Mouse (Mus musculus): ENCODE measurements at regions not wholly inside any gene's neighbourhood (a gene's known extent, or its start where the extent isn't known, plus 50 kb on each side); places are given as distances from the start of the nearest gene placed in this dataset.

DNA sequence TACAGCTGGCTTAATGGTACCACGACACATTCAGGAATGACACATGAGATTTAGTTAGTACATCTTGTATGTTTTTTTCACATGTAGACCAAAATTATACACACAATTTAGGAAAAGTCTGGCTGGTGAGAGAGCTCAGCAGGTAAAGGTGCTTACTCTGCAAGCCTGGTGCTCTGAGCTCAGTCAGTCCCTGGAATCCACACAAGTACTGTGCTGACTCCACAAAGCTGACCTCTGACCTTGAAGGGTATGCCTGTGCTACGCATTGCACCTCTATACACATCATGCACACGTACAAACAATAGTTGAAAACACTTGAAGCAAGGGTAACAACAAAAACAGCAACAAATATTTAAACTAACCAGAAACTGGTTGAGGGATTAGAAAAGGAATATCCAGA is 96.5 kb downstream of the Foxb1 start:
- no peak for DNase-seq (ENCODE audit: low spot score in 2 of 2)

DNA sequence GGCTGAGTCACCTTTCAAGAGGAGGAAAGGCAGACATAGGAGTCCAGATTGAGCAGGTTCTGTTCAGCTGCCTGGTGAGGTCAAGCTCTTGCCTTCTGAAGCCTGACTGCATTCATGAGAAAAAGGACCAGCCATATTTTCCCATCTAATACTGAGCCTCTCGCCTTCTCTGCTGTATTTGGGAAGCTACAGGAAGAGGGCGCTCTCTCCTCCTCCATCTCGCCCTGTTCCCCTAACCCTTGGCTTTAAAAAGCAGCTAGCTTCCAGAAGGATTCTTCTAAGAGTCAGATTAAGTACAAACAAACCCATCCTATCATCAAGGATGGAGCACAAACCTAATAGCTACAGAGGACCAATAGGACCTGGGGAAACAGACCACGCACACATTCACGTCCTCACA is 98.3 kb downstream of the Foxb1 start:
- DNase-seq (ENCODE audit: low spot score in 2 of 2): peak in 1 of 2 experiments; percentile 18

DNA sequence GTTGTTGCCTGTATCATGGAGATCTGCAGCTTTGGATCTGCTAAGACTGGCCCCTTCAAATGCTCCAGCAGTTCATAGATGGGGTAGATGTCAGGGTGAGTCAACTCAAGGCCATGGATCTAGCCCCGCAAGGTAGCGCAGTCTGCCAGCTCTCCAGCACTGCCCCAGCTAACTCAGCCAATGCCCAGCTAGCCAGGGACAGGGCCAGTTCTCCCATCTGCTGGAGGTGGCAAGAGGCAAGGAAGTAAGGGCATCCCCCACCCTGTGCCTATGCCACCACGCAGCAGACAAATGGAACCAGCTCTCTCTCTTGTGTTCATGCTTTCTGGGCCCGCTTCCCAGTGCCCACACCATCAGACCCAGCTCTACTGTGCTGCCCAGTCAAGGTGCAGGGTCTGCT is 102.5 kb downstream of the Foxb1 start:
- no peak for DNase-seq (ENCODE audit: low spot score in 2 of 2)

DNA sequence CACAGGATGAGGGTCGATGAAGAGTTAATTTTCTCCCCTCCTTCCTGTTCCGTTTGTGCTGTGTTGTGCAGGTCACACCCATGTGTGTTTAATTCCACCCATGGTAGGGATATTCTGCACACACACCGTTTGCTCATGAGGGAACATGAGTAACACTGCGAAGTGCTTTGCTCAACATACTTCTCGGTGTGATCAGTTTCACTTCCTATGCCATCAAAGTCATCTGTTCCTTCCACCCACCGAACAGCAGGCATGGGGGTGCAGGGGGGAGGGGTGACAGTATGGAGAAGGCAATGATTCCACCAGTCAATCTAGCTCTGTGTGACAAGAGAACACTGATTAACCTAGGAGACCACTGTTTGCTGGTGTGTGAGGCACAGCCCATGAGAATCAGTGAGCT is 104.7 kb downstream of the Foxb1 start:
- DNase-seq (ENCODE audit: low spot score in 2 of 2): peak; percentile 23 to 28

DNA sequence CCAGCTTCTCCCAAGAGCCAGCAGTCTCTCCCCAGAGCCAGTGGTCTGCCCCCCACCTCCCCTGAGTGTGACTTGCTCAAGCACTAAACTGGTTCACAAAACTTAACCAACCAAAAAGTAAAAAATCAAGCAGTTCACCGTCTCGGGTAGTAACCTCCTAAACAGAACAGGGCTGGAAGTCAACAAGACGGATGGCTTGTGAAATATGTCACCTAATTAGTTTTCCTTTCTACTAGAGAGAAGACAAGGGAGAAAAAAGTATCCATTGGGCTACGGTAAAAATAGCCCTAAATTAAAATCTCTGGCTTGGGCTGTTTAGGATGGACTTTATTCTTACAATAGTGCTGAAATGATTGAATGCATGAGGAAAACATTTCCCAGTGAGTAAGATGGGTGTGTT is 108.6 kb downstream of the Foxb1 start:
- no peak for DNase-seq (ENCODE audit: low spot score in 2 of 2)

DNA sequence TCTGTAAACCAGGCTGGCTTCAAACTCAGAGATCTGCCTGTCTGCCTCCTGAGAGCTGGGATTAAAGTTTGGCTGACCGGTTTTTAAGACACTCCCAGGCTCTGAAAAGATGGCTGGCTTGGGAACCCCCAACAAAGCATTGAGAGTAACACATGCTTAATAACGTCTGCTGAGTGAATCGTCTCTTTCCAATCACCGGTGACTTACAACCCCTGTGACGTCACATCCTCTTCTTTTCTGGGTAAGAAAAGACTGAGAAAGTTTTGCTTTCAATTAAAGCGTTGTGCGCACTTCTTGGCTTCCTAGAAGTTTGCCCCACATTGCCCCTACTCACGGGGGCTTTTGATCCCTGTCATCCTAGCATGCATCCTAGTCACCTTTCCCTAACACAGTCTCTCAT is 109.1 kb downstream of the Foxb1 start:
- DNase-seq (ENCODE audit: low spot score in 2 of 2): no peak

DNA sequence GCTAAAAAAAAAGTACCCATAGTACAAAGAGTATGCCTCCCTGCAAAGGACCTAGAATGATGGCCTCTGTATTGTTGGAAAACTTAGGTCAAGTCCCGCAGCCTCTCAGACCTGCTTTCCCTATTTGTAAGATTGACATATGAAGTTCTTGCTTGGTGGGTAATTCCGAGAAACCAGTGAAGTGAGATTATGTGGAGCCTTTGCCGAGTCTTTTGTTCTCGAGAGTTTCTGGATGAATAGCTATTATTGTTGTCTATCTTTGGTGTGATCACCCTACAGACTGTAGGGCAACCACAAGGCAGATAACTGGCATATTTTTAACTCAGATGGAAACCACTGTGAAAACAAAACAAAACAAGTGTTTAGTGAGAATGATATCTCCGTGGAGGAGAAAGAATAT is 118.1 kb downstream of the Foxb1 start:
- DNase-seq (ENCODE audit: low spot score in 2 of 2): no peak

DNA sequence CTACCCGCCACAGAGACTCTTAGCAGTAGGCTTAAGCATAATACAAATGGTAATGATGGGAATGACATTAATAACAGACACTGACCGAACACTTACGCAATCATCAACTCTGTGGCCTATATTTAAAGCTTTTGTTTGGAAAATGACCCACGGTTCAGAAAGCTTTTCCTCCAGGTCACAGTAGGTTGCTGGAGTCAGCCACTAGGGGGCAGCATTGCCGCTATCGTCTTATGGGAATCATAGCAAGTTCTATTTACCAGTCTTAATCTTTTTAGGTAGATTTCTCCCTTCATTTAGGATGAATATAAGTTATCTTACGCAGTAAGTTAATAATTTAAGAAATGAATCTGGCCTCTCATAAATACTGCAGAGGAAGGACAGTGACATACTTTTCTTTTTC is 137.4 kb downstream of the Foxb1 start:
- DNase-seq (ENCODE audit: low spot score in 2 of 2): peak; percentile 70 to 75

DNA sequence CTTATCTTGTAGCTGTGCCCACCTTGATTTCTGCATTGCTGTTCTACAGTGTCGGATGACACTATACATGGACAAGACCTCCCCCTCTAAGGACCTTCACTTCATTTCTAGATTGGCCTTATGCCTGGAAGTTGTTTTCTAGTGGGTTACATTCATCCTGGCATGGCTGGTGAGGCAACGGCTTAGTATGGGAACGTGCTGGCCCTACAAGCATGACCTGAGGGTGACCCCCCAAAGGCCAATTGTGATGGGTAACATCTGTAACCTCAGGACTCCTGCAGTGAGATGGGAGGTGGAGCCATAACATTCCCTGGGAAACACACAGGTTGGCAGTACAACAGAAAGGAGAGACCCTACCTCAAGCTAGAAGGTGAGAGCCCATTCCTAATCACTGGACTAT is 139.7 kb downstream of the Foxb1 start:
- DNase-seq (ENCODE audit: low spot score in 2 of 2): no peak

DNA sequence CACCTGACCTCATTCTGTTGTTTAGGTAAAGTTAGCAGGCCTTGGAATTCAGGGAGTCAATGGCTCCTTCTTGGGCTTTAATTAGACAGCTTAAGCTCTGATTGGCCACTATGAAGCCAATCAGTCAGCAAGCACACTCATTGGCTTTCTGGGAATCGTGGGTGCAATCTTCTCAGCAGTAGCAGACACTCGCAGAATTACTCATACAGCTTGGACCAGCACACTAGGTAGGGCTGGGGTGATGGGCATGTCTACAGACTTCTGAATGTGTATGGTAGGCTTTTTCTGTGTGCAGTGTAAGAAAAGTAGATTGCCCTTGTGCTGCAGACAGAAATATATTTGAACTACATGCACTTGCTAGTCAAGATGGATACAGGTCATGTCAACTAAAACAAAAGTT is 143.4 kb downstream of the Foxb1 start:
- DNase-seq (ENCODE audit: low spot score in 2 of 2): no peak

DNA sequence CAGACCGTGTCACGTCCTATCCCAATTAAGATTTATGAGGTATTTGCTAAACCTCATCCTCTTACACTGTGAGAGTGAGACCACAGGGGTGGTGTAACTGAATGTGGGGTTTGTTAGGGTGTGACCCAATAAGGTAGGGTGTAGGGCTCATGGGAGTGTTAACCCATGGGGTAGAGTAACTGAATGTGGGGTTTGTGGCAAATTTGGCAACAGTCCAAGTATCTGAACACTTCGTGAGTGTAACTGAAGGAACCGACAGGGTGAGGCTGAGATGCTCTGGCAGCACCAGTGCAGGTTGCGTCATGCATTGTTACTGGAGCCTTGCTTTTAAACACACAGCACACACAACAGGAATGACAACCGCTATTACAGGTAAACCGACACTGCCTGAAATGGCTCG is 144.1 kb downstream of the Anxa2 start:
- DNase-seq (ENCODE audit: low spot score in 2 of 2): no peak

DNA sequence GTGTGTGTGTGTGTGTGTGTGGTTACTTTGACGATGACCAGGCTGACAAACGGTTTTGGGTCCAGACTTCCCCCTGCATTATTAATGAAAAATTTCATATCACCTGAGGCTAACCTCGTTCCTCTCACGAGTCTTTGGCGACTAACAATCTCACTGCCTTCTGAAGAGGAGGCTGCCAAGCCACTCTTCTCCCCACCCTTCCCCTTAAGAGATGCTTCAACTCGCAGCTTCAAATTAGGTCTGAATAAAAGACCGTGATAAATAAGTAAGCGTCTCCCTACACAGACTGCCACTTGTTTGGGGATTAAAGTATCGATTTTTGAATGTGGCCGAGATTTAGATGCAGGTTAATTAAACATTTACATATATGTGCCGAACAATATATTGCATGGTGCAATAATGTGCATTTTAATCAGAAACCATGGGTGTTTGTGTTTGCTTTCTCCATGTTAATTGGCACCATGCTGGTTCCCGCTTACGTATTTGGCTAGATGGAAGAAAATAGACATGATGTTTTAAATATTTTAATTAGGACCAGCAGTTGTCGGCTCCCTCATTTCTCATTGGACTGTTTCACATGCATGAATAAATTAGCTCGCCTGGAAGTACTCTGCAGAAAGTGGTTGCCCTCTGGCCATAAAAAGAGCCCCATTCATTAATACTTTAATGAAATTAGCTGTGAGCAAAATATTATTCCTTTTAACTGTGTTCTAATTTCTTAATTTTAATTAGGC is 139.1 kb downstream of the Anxa2 start:
- no peak for DNase-seq (ENCODE audit: low spot score in 2 of 2)

DNA sequence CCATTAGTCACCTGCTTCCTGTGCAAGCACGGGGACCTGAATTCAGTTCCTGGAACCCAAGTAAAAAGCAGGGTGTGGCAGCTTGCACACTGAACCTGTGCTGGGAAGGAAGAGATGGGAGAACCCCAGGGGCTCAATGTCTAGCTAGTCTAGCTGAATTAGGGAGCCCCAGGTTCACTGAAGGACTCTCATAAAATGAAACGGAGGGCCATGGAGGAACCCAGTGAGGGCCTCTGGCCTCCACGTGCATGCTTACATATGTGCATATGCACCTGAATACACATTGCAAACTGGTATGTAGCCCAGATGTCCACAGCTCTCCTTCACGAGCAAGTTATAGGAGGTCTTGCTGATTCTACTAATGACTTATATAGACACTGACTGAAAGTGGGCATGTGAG is 135.4 kb downstream of the Anxa2 start:
- DNase-seq (ENCODE audit: low spot score in 2 of 2): no peak

DNA sequence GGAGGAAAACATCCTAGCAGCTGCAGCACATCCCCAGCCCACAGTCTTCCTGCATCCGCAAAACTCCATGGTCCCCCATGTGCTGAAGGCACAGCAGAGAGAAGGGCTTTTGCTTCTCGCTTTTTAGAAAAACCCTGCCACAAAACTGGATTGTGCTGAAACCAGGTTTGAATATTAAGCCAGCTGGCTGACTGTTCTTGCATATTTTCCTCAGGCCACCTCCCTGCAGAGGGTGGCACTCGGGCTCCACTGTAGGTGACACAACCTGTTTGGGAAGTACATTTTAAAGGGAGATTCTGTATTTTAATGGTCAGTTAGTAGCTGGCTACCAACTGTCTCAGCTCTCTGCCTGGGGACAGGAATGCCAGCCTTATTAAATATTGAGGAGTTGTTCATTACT is 133.7 kb downstream of the Anxa2 start:
- no peak for DNase-seq (ENCODE audit: low spot score in 2 of 2)

DNA sequence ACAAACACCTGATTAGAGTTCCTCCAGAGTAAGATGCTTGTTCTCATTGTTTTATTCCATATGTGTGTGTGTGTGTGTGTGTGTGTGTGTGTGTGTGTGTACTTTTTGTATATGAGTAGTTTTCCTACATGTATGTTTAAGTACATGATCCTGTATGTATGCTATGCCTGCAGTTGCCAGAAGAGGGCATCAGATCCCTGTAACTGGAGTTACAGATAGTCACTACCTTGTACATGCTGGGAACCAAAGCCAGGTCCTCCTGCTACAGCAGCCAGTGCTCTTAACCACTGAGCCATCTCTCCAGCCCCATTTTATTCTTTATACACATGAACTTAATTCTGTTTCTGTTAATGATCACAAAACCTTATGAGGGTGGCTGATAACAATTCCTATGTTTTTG is 127.8 kb downstream of the Anxa2 start:
- DNase-seq (ENCODE audit: low spot score in 2 of 2): no peak

DNA sequence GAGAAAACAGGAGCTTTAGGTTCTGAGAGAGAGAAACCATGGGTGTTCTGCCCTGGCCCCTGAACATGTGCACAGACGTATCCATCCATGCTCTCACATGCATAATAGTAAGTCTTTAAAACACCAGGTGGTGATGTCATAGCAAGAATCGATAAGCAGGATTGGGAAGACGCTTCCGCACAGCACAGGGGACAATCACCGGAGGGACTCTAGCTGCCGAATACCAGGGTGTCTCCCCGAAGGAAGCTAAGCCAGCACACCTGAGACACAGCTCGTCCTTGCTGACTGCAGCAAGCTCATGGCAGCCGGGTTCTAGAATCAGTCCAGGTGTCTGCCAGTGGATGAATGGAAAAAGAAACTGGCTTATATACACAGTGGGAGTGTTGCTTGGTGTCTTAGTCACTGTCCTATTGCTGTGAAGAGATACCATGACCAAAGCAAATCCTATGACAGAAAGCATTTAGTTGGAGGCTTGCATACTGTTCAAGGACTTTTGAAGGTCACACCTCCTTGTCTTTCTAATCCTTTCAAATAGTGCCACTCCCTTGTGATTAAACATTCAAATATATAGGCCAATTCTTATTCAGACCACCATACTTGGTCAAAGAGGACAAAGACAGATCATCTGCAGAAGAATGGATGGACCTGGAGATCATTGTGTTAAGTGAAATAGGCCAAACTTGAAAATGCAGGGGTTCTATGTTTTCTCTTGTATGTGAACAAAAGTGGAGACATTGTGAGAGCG is 124.4 kb downstream of the Anxa2 start:
- no peak for DNase-seq (ENCODE audit: low spot score in 2 of 2)

DNA sequence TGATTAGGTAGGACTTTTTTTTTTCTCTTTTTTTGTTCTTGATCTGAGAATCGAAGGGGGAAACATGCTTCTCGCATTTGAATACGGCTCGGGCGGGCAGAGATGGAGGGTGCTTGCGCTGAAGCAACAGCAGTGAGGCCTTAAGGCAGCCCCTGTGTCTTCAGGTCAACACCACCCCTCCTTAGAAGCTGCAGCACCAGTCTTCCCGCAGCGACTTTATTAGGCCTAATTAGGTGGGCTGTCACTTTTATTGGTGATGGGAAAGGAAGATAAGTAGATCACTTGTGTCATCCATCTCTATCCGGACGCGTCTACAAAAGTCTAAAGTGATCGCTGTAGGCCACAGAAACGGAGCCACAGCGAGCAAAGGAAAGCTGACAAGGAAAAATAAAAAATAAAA is 122.0 kb downstream of the Anxa2 start:
- DNase-seq (ENCODE audit: low spot score in 2 of 2): no peak

DNA sequence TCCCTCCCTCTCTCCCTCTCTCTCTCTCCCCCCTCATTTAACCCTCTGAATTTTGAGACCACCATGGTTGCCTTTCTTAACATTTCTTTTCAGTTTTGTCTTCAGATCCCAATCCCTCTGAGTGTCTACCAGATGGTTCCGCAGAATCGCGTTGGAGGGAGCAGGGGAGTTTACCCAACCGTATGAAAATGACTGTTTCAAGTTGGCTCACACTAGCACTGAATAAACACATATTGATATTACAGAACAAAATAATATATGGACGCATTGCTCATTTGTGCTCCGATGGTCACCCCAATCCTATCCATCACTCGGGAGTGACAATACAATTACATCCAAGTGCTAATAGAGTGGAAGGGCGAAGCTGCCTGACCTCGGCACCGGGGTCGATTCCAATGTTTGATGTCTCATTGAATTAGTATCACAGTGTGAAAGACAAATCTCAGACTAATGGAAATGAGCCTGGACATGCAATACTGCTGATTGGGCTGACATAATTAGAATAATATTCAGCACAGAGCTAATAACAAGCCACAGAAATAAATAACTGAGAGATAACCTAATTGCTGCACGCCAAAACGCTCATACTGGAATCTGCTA is 115.3 kb downstream of the Anxa2 start:
- no peak for DNase-seq (ENCODE audit: low spot score in 2 of 2)

DNA sequence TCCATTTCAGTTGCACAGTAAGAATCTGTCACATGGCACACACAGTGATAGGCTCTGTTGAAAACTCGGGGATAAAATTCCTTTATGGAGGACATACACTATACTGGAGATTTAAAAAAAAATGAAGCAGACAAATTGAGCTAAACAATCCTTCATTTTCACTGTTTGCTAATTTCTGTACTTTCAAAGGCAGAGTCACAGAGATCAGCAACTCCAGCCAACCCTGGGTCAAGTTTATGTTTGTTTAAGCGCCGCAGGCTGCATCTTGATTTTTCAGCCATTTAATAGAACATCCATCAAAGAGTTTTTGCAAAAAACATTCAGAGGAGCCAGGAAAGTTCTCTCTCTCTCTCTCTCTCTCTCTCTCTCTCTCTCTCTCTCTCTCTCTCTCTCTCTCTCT is 114.8 kb downstream of the Anxa2 start:
- no peak for DNase-seq (ENCODE audit: low spot score in 2 of 2)

DNA sequence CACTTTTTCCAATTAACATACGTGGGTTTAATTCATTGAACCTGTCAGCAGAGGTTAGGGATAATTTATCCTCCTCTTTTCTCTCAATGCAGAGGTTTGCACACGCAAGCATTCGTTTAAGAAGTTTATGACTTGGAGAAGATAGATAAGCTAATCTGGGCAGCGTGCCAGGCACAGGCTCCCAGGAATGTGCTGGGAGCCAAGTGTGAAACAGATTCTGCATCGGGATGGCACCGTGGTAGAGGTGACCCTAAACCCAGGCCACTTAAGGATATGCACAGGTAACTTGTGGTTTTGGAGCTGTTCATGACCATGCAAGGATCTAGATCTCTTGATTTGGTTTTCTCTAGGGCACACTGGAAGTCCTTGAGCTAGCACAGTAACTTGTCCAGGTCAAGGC is 113.6 kb downstream of the Anxa2 start:
- no peak for DNase-seq (ENCODE audit: low spot score in 2 of 2)

DNA sequence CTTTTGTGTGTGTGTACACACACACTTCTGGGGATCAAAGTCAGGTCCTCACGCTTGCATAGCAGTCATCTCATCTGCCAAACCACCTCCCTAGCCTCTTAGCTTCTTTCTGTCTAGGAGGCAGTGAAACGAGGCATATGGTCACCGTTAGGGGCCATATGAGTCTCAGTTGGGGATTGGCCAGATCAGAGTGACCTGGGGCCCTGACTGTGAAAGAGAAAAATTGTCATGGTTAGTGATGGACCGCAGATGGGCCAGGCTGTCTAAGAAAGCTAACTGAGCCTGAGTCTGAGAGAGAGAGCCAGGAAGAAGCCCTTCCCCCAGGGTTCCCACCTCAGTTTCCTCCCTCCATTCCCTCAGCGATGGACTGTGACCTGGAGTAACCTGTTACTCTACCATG is 89.8 kb downstream of the Anxa2 start:
- no peak for DNase-seq (ENCODE audit: low spot score in 2 of 2)
